Mouse (Mus musculus): ENCODE data around the gene Hoxa3.
A peak's percentile ranks its signal among the peaks of the same experiment; 100 is the strongest.

Gene Hoxa3

DNA sequence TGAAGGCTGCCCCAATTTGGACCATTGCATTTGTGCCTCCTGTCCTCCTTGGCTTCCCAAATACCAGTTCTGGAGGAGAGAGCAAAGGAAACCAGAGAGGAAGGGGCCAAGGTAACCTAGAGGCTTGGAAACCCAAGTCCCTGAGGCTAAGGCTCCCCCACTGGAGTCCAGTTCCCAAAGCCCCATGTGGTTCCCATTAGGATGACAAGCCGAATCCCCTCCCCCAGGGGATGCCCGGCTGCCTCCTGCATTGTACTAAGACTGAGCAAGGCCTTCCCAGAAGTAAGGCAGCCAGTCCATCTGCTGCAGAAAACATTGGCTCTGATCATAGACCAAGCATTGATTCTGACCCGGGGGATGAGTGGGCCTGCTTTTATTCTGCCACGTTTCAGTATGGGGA lies 41.8 kb downstream of the Hoxa3 start:
- Histone ChIP-seq H3K9me3 (ENCODE audit: low read length) (no peaks in the 10 kb centered on the region; the same call in 1 of the 2 replicates), H3K4me3 (replicated peaks; ENCODE audit: low read length) (no peak overlapping the region), H3K36me3 (ENCODE audit: insufficient read depth, low read length) (no peaks in the 10 kb centered on the region), H3K27me3 (ENCODE audit: insufficient read depth, low read length) (peaks cover 93% of the 10 kb centered on the region), H3K4me1 (replicated peaks; ENCODE audit: low read depth, low read length) (peaks cover 54% of the 10 kb centered on the region)
- no peak for TF ChIP-seq NANOG (IDR thresholded peaks at IDR 0.05; ENCODE audit: borderline replicate concordance, low read length)
- no peak for TF ChIP-seq CTCF (conservative IDR thresholded peaks at IDR 0.05; ENCODE audit: low read length)
- no peak for TF ChIP-seq POU5F1 (IDR thresholded peaks at IDR 0.05; ENCODE audit: borderline replicate concordance, low read length)

DNA sequence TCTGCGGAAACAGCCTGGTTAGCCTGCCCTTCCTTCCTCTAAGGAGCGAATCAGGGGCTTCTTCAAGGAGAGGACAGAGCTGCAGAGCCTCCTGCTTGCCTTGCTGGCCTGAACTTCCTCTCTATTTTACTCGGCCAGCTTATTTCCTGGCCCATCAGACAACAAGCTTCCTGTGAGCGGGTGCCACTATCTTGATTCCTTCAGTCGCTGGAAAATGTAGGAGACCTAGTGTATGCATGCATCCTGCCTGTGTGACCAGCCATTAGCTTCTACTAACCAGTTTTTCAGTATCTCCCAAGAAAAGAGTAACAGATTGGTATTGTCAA lies 42.3 kb downstream of the Hoxa3 start:
- peak overlapping the region; percentile 50 for H3K4me3 ChIP-seq (replicated peaks; ENCODE audit: low read length)
- H3K36me3 ChIP-seq (ENCODE audit: insufficient read depth, low read length): no peaks in the 10 kb centered on the region
- H3K9me3 ChIP-seq (ENCODE audit: low read length): no peaks in the 10 kb centered on the region; the same call in 1 of the 2 replicates
- H3K27me3 ChIP-seq (ENCODE audit: insufficient read depth, low read length): peaks cover 94% of the 10 kb centered on the region
- H3K4me1 ChIP-seq (replicated peaks; ENCODE audit: low read depth, low read length): peaks cover 52% of the 10 kb centered on the region
- TF ChIP-seq POU5F1 (IDR thresholded peaks at IDR 0.05; ENCODE audit: borderline replicate concordance, low read length) (no peak), NANOG (IDR thresholded peaks at IDR 0.05; ENCODE audit: borderline replicate concordance, low read length) (no peak), CTCF (conservative IDR thresholded peaks at IDR 0.05; ENCODE audit: low read length) (no peak)

DNA sequence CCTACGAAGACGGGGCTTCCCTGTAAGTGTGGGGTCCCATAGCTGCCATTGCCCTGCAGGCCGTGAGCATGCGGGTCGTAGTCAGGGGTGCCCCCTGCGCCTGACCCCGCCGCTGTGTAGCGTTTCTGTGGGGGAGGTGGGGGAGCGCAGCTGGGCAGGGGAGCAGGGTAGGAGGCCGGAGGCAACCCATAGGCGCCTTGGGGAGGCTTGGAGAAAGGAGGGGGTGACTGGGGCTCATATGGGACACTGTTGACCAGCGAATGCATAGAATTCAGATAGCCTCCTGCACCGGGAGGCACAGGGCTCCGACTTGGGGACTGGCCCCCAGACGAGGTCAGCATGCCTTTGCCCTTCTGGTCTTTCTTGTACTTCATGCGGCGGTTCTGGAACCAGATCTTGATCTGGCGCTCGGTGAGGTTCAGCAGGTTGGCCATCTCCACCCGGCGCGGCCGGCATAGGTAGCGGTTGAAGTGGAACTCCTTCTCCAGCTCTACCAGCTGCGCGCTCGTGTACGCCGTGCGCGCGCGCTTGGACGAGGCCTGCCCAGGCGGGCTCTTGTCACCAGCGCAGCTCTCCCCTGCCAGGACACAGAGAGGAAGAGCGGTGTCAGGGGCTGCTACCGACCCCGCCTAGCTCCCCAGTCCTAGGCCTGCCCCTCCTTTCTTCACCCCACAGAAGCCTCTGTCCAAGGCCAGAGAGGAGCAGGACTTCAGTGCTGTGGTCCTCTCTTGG lies 42.8 kb downstream of the Hoxa3 start:
- H3K4me1 ChIP-seq (replicated peaks; ENCODE audit: low read depth, low read length): peaks cover 57% of the 10 kb centered on the region
- TF ChIP-seq POU5F1 (IDR thresholded peaks at IDR 0.05; ENCODE audit: borderline replicate concordance, low read length): no peak
- no peak for TF ChIP-seq CTCF (conservative IDR thresholded peaks at IDR 0.05; ENCODE audit: low read length)
- TF ChIP-seq NANOG (IDR thresholded peaks at IDR 0.05; ENCODE audit: borderline replicate concordance, low read length): no peak
- peak overlapping the region; percentile 50 for H3K4me3 ChIP-seq (replicated peaks; ENCODE audit: low read length)
- H3K9me3 ChIP-seq (ENCODE audit: low read length): no peaks in the 10 kb centered on the region; the same call in 1 of the 2 replicates
- no peaks in the 10 kb centered on the region for H3K36me3 ChIP-seq (ENCODE audit: insufficient read depth, low read length)
- peaks cover 97% of the 10 kb centered on the region for H3K27me3 ChIP-seq (ENCODE audit: insufficient read depth, low read length)

DNA sequence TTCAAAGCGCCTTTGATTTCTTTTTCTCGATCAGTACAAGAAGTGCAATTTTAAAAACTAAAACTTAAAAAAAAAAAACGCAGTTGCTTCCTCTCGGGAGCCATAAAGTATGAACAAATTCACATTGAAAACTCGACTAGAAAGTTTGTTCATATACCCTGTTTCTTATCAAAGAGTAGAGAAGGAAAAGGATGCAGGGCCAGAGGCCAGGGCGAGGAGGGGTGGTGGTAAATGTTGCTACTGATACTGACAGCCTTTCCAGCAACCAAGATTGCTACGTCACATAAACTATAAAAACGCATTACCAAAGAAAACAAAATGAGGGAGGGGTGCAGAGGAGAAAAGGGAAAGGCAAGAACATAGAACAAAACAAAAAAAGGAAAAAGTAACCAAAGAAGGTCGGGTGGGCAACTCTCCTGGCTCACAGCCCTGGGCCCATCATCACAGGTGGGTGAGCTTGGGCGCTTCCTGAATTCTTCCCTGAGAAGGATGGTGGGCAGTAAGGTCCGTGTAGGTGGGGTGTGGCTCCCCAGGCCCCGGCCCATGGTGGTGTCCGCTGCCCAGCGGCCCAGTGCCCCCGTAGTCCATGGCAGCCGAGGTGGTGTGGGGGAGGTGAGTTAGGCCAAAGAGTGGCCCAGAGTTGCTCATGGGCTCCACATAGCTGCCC lies 43.5 kb downstream of the Hoxa3 start:
- Histone ChIP-seq H3K27me3 (ENCODE audit: insufficient read depth, low read length) (peaks cover 97% of the 10 kb centered on the region), H3K4me1 (replicated peaks; ENCODE audit: low read depth, low read length) (peaks cover 59% of the 10 kb centered on the region), H3K36me3 (ENCODE audit: insufficient read depth, low read length) (no peaks in the 10 kb centered on the region), H3K4me3 (replicated peaks; ENCODE audit: low read length) (peak overlapping the region; percentile 50; the same call in 1 of the 2 replicates), H3K9me3 (ENCODE audit: low read length) (no peaks in the 10 kb centered on the region; the same call in 1 of the 2 replicates)
- TF ChIP-seq CTCF (conservative IDR thresholded peaks at IDR 0.05; ENCODE audit: low read length) (no peak), POU5F1 (IDR thresholded peaks at IDR 0.05; ENCODE audit: borderline replicate concordance, low read length) (no peak), NANOG (IDR thresholded peaks at IDR 0.05; ENCODE audit: borderline replicate concordance, low read length) (no peak)

DNA sequence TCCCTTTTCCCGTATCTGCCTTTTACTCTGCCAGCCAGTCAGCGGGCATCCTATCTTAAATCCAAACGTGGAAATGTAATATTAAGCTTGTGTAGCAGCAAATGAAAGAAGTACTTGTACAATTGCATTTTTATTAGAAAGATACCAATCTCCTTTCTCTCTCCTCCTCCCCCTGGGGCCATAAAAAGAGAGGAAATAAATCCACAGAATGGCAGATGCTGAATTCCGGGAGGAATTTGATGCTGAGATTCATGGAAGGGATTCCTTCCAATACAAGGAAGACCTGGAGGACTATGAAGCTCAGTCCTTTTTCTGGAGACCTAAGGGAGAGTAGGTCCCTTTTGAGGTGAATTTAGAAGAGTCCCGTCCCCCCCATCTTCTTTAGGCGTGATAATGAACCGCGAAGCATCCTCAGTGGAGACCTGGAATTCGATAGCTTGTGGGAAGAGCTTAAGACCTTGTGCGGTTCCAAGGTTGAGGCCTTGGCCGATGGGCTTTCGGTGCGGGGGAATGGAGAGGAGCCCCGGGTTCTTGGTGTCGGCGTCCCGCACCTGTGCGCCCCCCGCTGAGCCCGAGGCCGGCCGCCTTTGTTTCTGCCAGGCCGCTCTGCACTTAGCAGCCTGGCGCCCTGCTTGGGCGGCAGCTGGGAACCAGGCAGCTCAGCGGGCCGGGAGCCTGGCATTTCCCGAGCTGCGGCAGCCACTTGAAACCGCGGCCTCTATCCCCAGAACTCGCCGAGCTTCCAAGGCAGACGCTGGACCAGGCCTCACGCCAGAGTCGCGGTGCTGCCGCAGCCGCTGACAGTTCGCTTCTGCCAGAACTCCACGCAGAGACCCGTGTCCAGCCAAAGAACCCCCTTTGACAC lies 44.7 kb downstream of the Hoxa3 start:
- Histone ChIP-seq H3K4me1 (replicated peaks; ENCODE audit: low read depth, low read length) (peaks cover 69% of the 10 kb centered on the region), H3K36me3 (ENCODE audit: insufficient read depth, low read length) (no peaks in the 10 kb centered on the region), H3K9me3 (ENCODE audit: low read length) (no peaks in the 10 kb centered on the region; the same call in 1 of the 2 replicates), H3K27me3 (ENCODE audit: insufficient read depth, low read length) (peaks cover 99% of the 10 kb centered on the region), H3K4me3 (replicated peaks; ENCODE audit: low read length) (peak overlapping the region; percentile 41)
- TF ChIP-seq NANOG (IDR thresholded peaks at IDR 0.05; ENCODE audit: borderline replicate concordance, low read length) (no peak), POU5F1 (IDR thresholded peaks at IDR 0.05; ENCODE audit: borderline replicate concordance, low read length) (no peak), CTCF (conservative IDR thresholded peaks at IDR 0.05; ENCODE audit: low read length) (no peak)

DNA sequence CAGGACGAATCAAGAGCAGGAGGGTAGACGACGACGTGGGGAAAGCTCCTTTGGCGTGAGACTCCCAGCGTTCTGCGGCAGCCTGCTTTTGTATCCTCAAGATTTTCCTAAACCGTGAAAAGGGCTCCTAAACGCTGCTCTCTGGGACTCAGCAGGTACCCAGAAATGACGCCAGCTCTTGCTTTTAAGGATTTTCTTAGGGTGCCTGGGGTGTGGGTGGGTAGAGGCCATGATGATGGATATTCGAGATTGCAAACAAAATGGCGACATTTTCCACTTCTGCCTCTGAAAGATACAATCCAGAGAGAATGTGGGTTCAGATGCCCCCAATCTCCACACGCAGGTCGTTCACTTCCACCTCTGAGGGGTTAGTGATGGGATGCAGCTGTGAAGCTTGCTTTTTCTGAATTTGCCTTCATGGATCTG lies 45.4 kb downstream of the Hoxa3 start:
- peaks cover 73% of the 10 kb centered on the region for H3K4me1 ChIP-seq (replicated peaks; ENCODE audit: low read depth, low read length)
- no peak for TF ChIP-seq CTCF (conservative IDR thresholded peaks at IDR 0.05; ENCODE audit: low read length)
- TF ChIP-seq NANOG (IDR thresholded peaks at IDR 0.05; ENCODE audit: borderline replicate concordance, low read length): no peak
- no peak for TF ChIP-seq POU5F1 (IDR thresholded peaks at IDR 0.05; ENCODE audit: borderline replicate concordance, low read length)

DNA sequence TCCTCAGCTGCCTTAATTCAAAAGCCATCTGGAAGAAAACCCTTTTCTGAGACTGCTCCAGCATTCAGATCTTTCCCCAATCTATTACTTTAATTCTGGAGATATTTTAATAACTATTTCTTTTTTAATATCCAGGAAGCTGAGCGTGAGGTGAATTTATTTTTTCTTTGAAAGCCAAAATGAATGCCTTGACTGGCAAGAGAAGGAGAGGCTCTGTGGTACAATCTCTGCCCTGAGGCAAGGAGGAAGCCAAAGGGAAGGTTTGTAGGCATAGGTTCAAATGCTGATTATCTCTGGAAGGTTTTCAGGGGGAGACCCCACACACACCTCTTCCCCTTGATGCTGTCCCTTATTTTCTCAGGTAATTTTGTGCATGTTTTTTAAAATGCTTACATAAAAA lies 46.0 kb downstream of the Hoxa3 start:
- H3K4me3 ChIP-seq (replicated peaks; ENCODE audit: low read length): no peak overlapping the region
- H3K27me3 ChIP-seq (ENCODE audit: insufficient read depth, low read length): peaks cover 97% of the 10 kb centered on the region
- H3K9me3 ChIP-seq (ENCODE audit: low read length): no peaks in the 10 kb centered on the region; the same call in 1 of the 2 replicates
- TF ChIP-seq NANOG (IDR thresholded peaks at IDR 0.05; ENCODE audit: borderline replicate concordance, low read length) (no peak), POU5F1 (IDR thresholded peaks at IDR 0.05; ENCODE audit: borderline replicate concordance, low read length) (no peak), CTCF (conservative IDR thresholded peaks at IDR 0.05; ENCODE audit: low read length) (no peak)
- peaks cover 71% of the 10 kb centered on the region for H3K4me1 ChIP-seq (replicated peaks; ENCODE audit: low read depth, low read length)
- H3K36me3 ChIP-seq (ENCODE audit: insufficient read depth, low read length): no peaks in the 10 kb centered on the region

More for the DNA sequence above, 45.4 kb downstream of the Hoxa3 start:
- Histone ChIP-seq H3K9me3 (ENCODE audit: low read length) (no peaks in the 10 kb centered on the region; the same call in 1 of the 2 replicates), H3K27me3 (ENCODE audit: insufficient read depth, low read length) (peaks cover 99% of the 10 kb centered on the region), H3K4me3 (replicated peaks; ENCODE audit: low read length) (no peak overlapping the region), H3K36me3 (ENCODE audit: insufficient read depth, low read length) (no peaks in the 10 kb centered on the region)
